Mouse (Mus musculus): ENCODE measurements around the gene Eif3j1.
"Not testable (repeated sequence)": the region's sequence is repeated elsewhere in the genome, so short reads cannot be mapped to it uniquely, and the experiment has no call there.

Eif3j1 gene

DNA sequence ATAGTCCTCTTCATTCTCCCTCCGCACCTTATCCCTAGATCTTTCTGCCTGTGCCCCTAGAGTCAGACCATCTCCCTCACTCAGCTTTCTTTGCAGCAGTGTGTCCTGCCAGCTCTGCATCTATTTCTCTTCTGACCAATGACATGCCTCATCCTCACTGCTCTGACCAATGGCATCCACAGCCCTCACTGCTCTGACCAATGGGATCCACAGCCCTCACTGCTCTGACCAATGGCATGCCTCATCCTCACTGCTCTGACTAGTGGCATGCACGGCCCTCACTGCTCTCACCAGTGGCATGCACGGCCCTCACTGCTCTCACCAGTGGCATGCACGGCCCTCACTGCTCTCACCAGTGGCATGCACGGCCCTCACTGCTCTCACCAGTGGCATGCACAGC, 69.3 kb downstream of the Eif3j1 start:
- DNase-seq (ENCODE audit: low spot score in 2 of 2) = not testable (repeated sequence)

DNA sequence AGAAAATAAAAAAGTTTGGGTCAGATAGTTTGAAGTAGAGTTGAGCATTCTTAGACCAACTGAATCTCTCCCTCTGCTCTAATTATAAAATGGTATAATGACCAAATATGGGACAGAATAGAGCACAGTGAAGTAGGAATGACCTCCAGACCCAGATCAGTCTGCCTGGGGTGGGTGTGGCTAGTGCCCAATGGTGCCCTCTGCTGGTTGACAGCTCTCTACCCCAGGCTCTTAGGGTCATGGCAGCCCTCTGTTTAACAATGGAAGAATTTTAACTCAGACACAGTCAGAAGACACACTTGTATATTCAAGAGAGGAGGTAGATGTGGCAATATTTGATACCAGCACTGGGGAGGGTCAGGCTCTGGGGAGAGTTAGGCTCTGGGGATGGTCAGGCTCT, 73.7 kb downstream of the Eif3j1 start:
- DNase-seq (ENCODE audit: low spot score in 2 of 2) = no peak
